Mouse (Mus musculus): ENCODE measurements at regions not wholly inside any gene's neighbourhood (a gene's known extent, or its start where the extent isn't known, plus 50 kb on each side); places are given as distances from the start of the nearest gene placed in this dataset.

DNA sequence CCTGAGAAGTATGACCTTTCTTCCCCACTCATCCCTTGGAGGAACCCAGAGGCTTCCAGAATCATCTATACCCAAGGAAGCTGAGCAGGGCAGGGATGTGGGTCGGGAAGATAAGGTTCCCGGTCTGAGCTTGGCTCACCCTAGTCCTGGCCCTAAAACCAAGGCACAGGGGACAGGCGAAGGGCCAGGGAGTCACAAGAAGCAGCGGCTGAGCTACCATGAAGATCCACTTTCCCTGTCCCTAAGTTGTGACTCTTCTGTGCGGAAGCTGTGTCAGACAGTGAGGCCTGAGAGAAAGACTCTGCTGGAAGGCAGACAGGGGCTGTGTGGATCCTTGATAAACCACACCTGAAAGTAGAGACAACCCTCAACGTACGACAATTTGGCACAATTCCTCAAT is 64.1 kb upstream of the Runx3 start:
- Histone ChIP-seq H3K9me3 (ENCODE audit: low read length) (peaks cover 7% of the 10 kb centered on the region), H3K27me3 (ENCODE audit: insufficient read depth, low read length) (no peaks in the 10 kb centered on the region; the same call in none of the 2 replicates), H3K4me3 (replicated peaks; ENCODE audit: low read length) (no peak overlapping the region), H3K36me3 (ENCODE audit: insufficient read depth, low read length) (no peaks in the 10 kb centered on the region), H3K4me1 (replicated peaks; ENCODE audit: low read depth, low read length) (peaks cover 34% of the 10 kb centered on the region)
- TF ChIP-seq POU5F1 (IDR thresholded peaks at IDR 0.05; ENCODE audit: borderline replicate concordance, low read length) (no peak), NANOG (IDR thresholded peaks at IDR 0.05; ENCODE audit: borderline replicate concordance, low read length) (no peak), CTCF (conservative IDR thresholded peaks at IDR 0.05; ENCODE audit: low read length) (no peak)

DNA sequence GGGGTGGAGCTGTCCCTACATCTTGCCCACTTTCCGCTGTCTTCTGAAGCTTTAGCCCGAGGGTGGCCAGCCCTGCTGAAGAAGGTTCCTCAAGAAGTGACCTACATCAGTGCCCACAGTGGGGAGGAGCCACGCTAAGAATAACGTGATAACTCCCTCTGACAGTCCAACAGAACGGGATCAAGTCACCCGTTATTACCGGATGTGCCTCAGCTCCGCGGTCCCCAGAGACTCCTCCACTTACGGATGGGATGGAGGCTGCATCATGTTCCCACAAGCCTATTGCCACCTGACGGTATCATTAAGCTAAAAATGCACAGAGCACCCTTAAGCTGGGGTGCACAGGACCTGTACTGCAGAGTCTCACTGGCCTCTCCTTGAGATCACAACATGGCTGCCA is 63.2 kb upstream of the Runx3 start:
- no peaks in the 10 kb centered on the region for H3K36me3 ChIP-seq (ENCODE audit: insufficient read depth, low read length)
- TF ChIP-seq NANOG (IDR thresholded peaks at IDR 0.05; ENCODE audit: borderline replicate concordance, low read length) (no peak), CTCF (conservative IDR thresholded peaks at IDR 0.05; ENCODE audit: low read length) (no peak), POU5F1 (IDR thresholded peaks at IDR 0.05; ENCODE audit: borderline replicate concordance, low read length) (no peak)

DNA sequence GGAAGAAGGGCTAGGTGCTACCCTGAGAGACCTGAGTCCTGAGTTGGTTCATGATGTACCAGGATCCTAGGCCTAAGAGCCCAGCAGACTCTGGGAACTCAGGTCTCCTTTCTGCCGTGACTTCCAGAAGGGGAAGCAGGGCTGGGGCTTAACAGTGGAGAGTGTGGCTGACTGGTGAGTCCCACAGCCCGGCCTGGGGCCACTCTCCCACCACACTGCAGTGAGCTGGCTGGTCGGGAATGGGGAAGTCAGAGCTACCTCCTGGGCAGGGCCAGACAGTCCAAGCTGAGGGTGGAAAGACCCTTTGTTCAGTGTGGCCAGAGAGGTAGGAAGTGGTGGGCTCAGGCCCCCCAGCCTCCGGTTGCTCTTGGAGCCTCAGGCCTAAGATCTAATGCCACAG is 61.6 kb upstream of the Runx3 start:
- no peaks in the 10 kb centered on the region for H3K9me3 ChIP-seq (ENCODE audit: low read length)
- TF ChIP-seq NANOG (IDR thresholded peaks at IDR 0.05; ENCODE audit: borderline replicate concordance, low read length) (no peak), POU5F1 (IDR thresholded peaks at IDR 0.05; ENCODE audit: borderline replicate concordance, low read length) (no peak)
- no peak overlapping the region for H3K4me3 ChIP-seq (replicated peaks; ENCODE audit: low read length)
- no peaks in the 10 kb centered on the region for H3K36me3 ChIP-seq (ENCODE audit: insufficient read depth, low read length)
- H3K4me1 ChIP-seq (replicated peaks; ENCODE audit: low read depth, low read length) = peaks cover 36% of the 10 kb centered on the region
- H3K27me3 ChIP-seq (ENCODE audit: insufficient read depth, low read length) = no peaks in the 10 kb centered on the region; the same call in none of the 2 replicates

More for the DNA sequence above, 63.2 kb upstream of the Runx3 start:
- H3K4me3 ChIP-seq (replicated peaks; ENCODE audit: low read length) = no peak overlapping the region
- H3K4me1 ChIP-seq (replicated peaks; ENCODE audit: low read depth, low read length) = peaks cover 36% of the 10 kb centered on the region
- no peaks in the 10 kb centered on the region; the same call in none of the 2 replicates for H3K27me3 ChIP-seq (ENCODE audit: insufficient read depth, low read length)
- H3K9me3 ChIP-seq (ENCODE audit: low read length) = peaks cover 7% of the 10 kb centered on the region

DNA sequence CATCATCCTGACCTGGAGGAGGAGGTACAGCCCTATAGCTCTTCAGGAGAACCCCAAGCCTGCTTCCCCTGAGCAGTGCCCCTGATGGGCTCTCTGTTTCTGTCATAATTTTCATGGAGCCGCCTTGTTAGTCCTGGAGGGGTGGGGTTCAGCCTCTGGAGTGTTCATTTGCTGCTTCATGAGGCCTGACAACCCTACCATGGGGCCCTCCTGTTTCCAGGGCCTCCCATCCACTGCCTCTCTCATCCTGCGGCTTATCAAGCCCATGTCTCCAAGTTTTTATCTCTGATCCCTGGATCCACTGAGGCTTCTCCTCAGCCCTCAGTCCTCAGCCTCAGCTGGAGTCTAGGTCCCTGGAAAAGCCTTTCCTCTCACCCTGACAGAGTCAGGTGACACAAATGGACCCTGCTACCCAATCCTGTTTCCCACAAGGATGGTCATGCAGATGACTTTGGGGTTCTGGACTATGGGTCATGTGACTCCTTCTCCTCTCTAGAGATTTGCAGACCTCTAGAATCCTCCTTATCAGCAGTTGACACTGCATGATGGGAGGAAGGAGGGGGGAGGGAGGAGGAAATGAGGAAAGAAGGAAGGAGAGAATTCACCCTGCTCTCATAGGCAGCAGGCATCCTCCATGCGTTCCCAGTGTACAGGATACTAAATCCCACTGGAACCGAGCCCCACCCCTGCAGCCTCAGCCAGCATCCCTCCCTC is 59.3 kb upstream of the Runx3 start:
- H3K9me3 ChIP-seq (ENCODE audit: low read length) = no peaks in the 10 kb centered on the region
- no peak for TF ChIP-seq CTCF (conservative IDR thresholded peaks at IDR 0.05; ENCODE audit: low read length)
- TF ChIP-seq POU5F1 (IDR thresholded peaks at IDR 0.05; ENCODE audit: borderline replicate concordance, low read length) = no peak
- TF ChIP-seq NANOG (IDR thresholded peaks at IDR 0.05; ENCODE audit: borderline replicate concordance, low read length) = no peak
- H3K4me1 ChIP-seq (replicated peaks; ENCODE audit: low read depth, low read length) = peaks cover 32% of the 10 kb centered on the region
- H3K27me3 ChIP-seq (ENCODE audit: insufficient read depth, low read length) = no peaks in the 10 kb centered on the region; the same call in none of the 2 replicates
- H3K4me3 ChIP-seq (replicated peaks; ENCODE audit: low read length) = no peak overlapping the region
- no peaks in the 10 kb centered on the region for H3K36me3 ChIP-seq (ENCODE audit: insufficient read depth, low read length)

DNA sequence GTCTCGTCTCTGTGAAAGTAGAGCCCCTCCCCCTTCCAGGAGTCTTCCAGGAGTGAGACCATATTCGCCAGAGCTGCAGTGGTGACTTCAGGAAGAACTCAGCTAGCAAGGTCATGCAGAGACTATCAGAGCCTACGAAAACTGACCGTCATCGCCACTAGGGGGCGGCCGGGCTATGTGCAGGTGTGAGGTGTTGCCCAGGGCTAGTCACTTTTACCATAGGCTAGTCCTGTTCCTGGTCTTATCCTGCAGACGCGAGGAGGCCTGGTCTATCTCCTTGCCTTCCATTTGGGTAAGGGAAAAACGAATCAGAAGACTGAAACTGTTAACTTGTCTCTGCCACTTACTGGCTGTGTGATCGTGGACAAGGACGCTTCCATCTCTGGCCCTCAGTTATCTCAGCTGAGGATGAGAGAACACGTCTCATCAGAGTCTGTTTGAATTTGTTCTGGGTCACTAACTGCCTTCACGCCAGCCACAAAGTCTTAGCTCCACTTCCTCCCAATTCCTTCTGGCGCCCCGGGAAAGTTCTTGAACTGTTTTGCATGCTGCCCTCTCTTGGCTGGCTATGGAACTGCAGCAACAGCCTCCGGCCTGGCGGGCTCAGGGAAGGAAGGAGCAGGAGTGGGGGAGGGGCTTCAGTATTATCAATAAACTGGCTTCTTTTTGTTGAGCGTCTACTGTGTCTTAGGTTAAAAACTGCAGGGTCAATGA is 53.5 kb upstream of the Runx3 start:
- Histone ChIP-seq H3K4me1 (replicated peaks; ENCODE audit: low read depth, low read length) (peaks cover 38% of the 10 kb centered on the region), H3K27me3 (ENCODE audit: insufficient read depth, low read length) (no peaks in the 10 kb centered on the region; the same call in 1 of the 2 replicates), H3K9me3 (ENCODE audit: low read length) (no peaks in the 10 kb centered on the region), H3K4me3 (replicated peaks; ENCODE audit: low read length) (0 out of 2 replicates have a peak overlapping the region, but pooled peaks have one; percentile 0), H3K36me3 (ENCODE audit: insufficient read depth, low read length) (no peaks in the 10 kb centered on the region)
- peak; percentile 95 for TF ChIP-seq CTCF (conservative IDR thresholded peaks at IDR 0.05; ENCODE audit: low read length)
- no peak for TF ChIP-seq POU5F1 (IDR thresholded peaks at IDR 0.05; ENCODE audit: borderline replicate concordance, low read length)
- TF ChIP-seq NANOG (IDR thresholded peaks at IDR 0.05; ENCODE audit: borderline replicate concordance, low read length) = no peak

DNA sequence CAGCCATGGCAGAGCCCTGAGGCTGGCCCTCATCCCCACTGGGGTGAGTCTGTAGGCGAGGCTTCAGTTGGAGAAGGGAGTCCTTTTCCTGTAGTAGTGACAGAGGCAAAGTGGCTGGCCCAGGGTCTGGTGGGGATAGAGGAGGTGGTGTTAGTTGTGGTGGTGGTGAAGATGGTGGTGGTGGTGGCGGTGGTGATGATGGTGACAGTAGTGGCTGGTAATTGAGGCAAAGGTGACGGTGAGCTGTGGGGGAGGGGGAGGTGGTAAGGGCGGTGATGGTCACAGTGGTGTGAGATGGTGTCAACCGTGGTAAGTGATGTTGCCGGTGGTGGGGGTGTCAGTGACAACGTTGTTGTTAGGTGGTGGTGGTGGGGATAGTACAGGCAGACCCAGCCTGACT is 52.6 kb upstream of the Runx3 start:
- TF ChIP-seq POU5F1 (IDR thresholded peaks at IDR 0.05; ENCODE audit: borderline replicate concordance, low read length) = no peak
- no peak for TF ChIP-seq CTCF (conservative IDR thresholded peaks at IDR 0.05; ENCODE audit: low read length)
- TF ChIP-seq NANOG (IDR thresholded peaks at IDR 0.05; ENCODE audit: borderline replicate concordance, low read length) = no peak
- Histone ChIP-seq H3K9me3 (ENCODE audit: low read length) (no peaks in the 10 kb centered on the region), H3K4me1 (replicated peaks; ENCODE audit: low read depth, low read length) (peaks cover 34% of the 10 kb centered on the region), H3K4me3 (replicated peaks; ENCODE audit: low read length) (no peak overlapping the region), H3K27me3 (ENCODE audit: insufficient read depth, low read length) (no peaks in the 10 kb centered on the region; the same call in 1 of the 2 replicates), H3K36me3 (ENCODE audit: insufficient read depth, low read length) (no peaks in the 10 kb centered on the region)

DNA sequence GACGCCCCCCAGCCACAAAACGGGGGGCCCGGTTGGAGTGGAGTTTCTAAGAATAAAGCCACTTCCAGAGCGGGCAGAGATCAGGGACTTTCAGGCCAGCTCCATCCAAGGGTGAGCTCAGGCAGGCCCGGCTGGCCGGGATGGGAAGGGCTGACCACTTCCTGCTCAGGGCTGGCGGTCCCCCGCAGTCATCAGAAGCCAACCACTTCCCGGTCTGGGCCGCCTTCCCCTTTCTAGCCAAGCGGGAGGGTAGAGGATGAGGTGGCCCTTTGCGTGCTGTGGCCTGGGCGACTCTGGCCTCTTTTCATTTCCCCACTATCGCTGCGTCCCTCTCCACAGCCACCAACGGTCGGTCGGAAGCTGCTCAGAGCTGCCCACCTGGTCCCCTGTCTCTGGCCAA is 50.6 kb upstream of the Runx3 start:
- H3K4me1 ChIP-seq (replicated peaks; ENCODE audit: low read depth, low read length) = peaks cover 38% of the 10 kb centered on the region
- no peaks in the 10 kb centered on the region for H3K36me3 ChIP-seq (ENCODE audit: insufficient read depth, low read length)
- H3K9me3 ChIP-seq (ENCODE audit: low read length) = no peaks in the 10 kb centered on the region
- H3K27me3 ChIP-seq (ENCODE audit: insufficient read depth, low read length) = no peaks in the 10 kb centered on the region; the same call in 1 of the 2 replicates
- no peak for TF ChIP-seq CTCF (conservative IDR thresholded peaks at IDR 0.05; ENCODE audit: low read length)
- TF ChIP-seq POU5F1 (IDR thresholded peaks at IDR 0.05; ENCODE audit: borderline replicate concordance, low read length) = no peak
- no peak for TF ChIP-seq NANOG (IDR thresholded peaks at IDR 0.05; ENCODE audit: borderline replicate concordance, low read length)
- peak overlapping the region; percentile 75 for H3K4me3 ChIP-seq (replicated peaks; ENCODE audit: low read length)
